Mouse (Mus musculus) myocyte (in vitro differentiated cells): Measurements from ENCODE around the gene Stum.

ENCODE experiments used
- CEBPB ChIP-seq: IDR thresholded peaks from 2 replicates; pipeline ENCODE4 v1.6.1; 2011; ENCODE audit warnings: mild to moderate bottlenecking, moderate library complexity; ENCODE audit not compliant: poor library complexity, insufficient read depth, severe bottlenecking
- POLR2A ChIP-seq: IDR thresholded peaks from one replicate; pipeline ENCODE4 v1.6.1; 2011; ENCODE audit warnings: low read depth, mild to moderate bottlenecking, control low read depth, moderate library complexity; ENCODE audit not compliant: insufficient read length
- POLR2AphosphoS2 ChIP-seq: IDR thresholded peaks from one replicate; pipeline ENCODE4 v1.6.1; 2011; ENCODE audit warnings: low read depth, control low read depth; ENCODE audit not compliant: insufficient read length
- USF1 ChIP-seq: IDR thresholded peaks from one replicate; pipeline ENCODE4 v1.6.1; 2011; ENCODE audit warnings: low read depth, mild to moderate bottlenecking, control low read depth, moderate library complexity

- no peak for TF ChIP-seq POLR2A
- no peak for TF ChIP-seq USF1
- no peak for TF ChIP-seq POLR2AphosphoS2
- no peak for TF ChIP-seq CEBPB
Observed at GRCm38 (mm10) chr1:180460721-180461120, 22.6 kb downstream of the Stum start.
